Mouse (Mus musculus) megakaryocyte progenitor cell, adult 5-6 weeks (primary cell): ENCODE measurements around the gene Cdh15. TPM values are rescaled to one million over a fixed set of nuclear protein-coding genes. Genes with fewer than 3 reads are reported as not detected.

Experiments
- ATAC-seq: replicated peaks from 2 replicates; pipeline ENCODE4 v1.8.0; 2016; ENCODE audit warnings: mild to moderate bottlenecking, moderate TSS enrichment, inconsistent platforms; ENCODE audit not compliant: poor library complexity
- total RNA-seq, 2 experiments: library from RNA; stranded (forward) in 1 of 2; stranded (reverse) in 1 of 2; fragments of 157-497, 149-512 nt in 1 of 2; fragments of 200-1000 nt in 1 of 2; gene quantifications; 2 replicates each; pipeline versions ENCODE4 v1.2.3 to v1.2.4; 2015 to 2017

Gene Cdh15
- total RNA-seq, 2 experiments from 2014 or later, result not detected

- no peak for ATAC-seq
Observed at GRCm38 (mm10) chr8:122878231-122878630, 30.5 kb downstream of the Cdh15 start.

- ATAC-seq, result no peak
Observed at GRCm38 (mm10) chr8:122880302-122880701, 32.5 kb downstream of the Cdh15 start.

GRCm38 (mm10) chr8:122883671-122884070, 35.9 kb downstream of the Cdh15 start:
- ATAC-seq, result no peak

GRCm38 (mm10) chr8:122891440-122891839, 43.7 kb downstream of the Cdh15 start:
- ATAC-seq, result peak; percentile 53; the same call in 1 of the 2 replicates

- ATAC-seq, result no peak
Observed at GRCm38 (mm10) chr8:122893451-122893850, 45.7 kb downstream of the Cdh15 start.

GRCm38 (mm10) chr8:122896317-122896716, 48.6 kb downstream of the Cdh15 start:
- ATAC-seq, result no peak

- no peak for ATAC-seq
Observed at GRCm38 (mm10) chr8:122897200-122897599, 49.4 kb downstream of the Cdh15 start.

- ATAC-seq, result no peak; the same call in 1 of the 2 replicates
Observed at GRCm38 (mm10) chr8:122898018-122898417, 50.3 kb downstream of the Cdh15 start.

- peak; percentile 84 for ATAC-seq
Observed at GRCm38 (mm10) chr8:122898473-122898872, 50.7 kb downstream of the Cdh15 start.

- ATAC-seq, result no peak
Observed at GRCm38 (mm10) chr8:122899085-122899484, 51.3 kb downstream of the Cdh15 start.

GRCm38 (mm10) chr8:122901476-122901875, 53.7 kb downstream of the Cdh15 start:
- no peak for ATAC-seq

GRCm38 (mm10) chr8:122901892-122902515, 54.2 kb downstream of the Cdh15 start:
- ATAC-seq, result no peak

GRCm38 (mm10) chr8:122902581-122902980, 54.8 kb downstream of the Cdh15 start:
- ATAC-seq, result no peak

- ATAC-seq, result no peak
Observed at GRCm38 (mm10) chr8:122903002-122903401, 55.2 kb downstream of the Cdh15 start.

GRCm38 (mm10) chr8:122904496-122904895, 56.7 kb downstream of the Cdh15 start:
- no peak for ATAC-seq

- ATAC-seq, result peak; percentile 41
Observed at GRCm38 (mm10) chr8:122905346-122905745, 57.6 kb downstream of the Cdh15 start.

GRCm38 (mm10) chr8:122906463-122907021, 58.8 kb downstream of the Cdh15 start:
- ATAC-seq, result peak; percentile 90

- ATAC-seq, result no peak
Observed at GRCm38 (mm10) chr8:122912150-122912549, 64.4 kb downstream of the Cdh15 start.

- no peak for ATAC-seq
Observed at GRCm38 (mm10) chr8:122912871-122913270, 65.1 kb downstream of the Cdh15 start.

- peak; percentile 30 for ATAC-seq
Observed at GRCm38 (mm10) chr8:122916766-122917165, 69.0 kb downstream of the Cdh15 start.
